Mouse (Mus musculus): ENCODE results near the gene Dtx3. TPM values are rescaled to one million over a fixed set of nuclear protein-coding genes. Genes with fewer than 3 reads are reported as not detected.

Gene Dtx3
- polyA plus RNA-seq, 1 experiment from 2014 or later: 112 TPM

DNA sequence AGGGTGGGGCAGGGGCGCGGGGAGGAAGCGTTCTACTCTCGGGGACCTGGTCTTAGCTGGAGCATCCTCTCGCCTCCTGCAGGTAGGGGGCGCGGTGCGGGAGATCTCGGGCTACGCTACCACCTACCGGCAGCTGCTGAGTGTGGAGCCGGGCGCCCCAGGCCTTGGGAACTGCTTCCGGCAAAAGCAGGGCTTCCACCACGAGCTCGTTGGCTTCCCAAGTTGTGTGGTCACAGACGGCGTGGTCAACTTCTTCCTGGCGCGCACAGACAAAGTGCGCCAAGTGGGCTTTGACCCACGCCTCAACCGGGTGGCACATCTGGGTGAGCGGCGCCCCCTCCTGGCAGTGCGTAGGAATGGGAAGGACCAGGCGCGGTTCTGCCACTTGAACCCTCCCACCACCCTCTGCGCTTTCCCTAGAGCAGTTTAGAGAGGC is 24.7 kb downstream of the Dtx3 start:
- Histone ChIP-seq H3K27me3 (replicated peaks; ENCODE audit: control insufficient read depth, insufficient read depth, low read length) (peaks cover 52% of the 10 kb centered on the region), H3K9ac (ENCODE audit: low read depth, low read length) (peak overlapping the region; percentile 50; the same call in 1 of the 2 replicates)
- WGBS: 0% methylated on average over 10 of the region's 29 CpGs

DNA sequence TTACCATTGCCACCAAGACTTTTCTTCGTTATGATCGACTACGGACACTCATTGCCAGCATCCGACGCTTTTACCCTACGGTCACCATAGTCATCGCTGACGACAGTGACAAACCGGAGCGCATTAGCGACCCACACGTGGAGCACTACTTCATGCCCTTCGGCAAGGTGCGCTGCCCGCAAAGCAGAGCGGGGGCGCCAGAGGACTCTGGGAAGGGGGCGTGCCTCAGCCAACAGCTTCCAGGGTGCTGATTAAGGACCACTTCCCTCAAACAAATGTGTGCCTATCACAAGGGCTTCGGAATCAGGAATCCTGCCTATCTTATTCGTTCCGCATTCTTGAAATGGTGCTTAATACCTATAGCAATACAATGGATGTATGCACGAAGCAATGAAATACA is 25.5 kb downstream of the Dtx3 start:
- H3K4me1 ChIP-seq (ENCODE audit: control insufficient read depth, insufficient read depth, low read length): peaks cover 9% of the 10 kb centered on the region
- H3K9me3 ChIP-seq (ENCODE audit: control insufficient read depth, low read length): no peaks in the 10 kb centered on the region
- peak overlapping the region; percentile 50; the same call in 1 of the 2 replicates for H3K9ac ChIP-seq (ENCODE audit: low read depth, low read length)
- H3K27me3 ChIP-seq (replicated peaks; ENCODE audit: control insufficient read depth, insufficient read depth, low read length): peaks cover 60% of the 10 kb centered on the region
- 2% methylated on average over 22 of the region's 22 CpGs for WGBS
- peak; percentile 40 for DNase-seq (ENCODE audit: low spot score)
- no peak overlapping the region for H3K27ac ChIP-seq (replicated peaks; ENCODE audit: low read depth, low read length)
- H3K4me2 ChIP-seq (ENCODE audit: low read depth, low read length): peak overlapping the region; percentile 81
- no peak for ATAC-seq (ENCODE audit: low read depth)
- H3K36me3 ChIP-seq (ENCODE audit: control insufficient read depth, insufficient read depth, low read length): no peaks in the 10 kb centered on the region
- H3K4me3 ChIP-seq (ENCODE audit: low read depth, low read length): peak overlapping the region; percentile 45

More for the DNA sequence above, 24.7 kb downstream of the Dtx3 start:
- H3K4me3 ChIP-seq (ENCODE audit: low read depth, low read length): peak overlapping the region; percentile 45
- peak; percentile 77 for DNase-seq (ENCODE audit: low spot score)
- no peaks in the 10 kb centered on the region for H3K9me3 ChIP-seq (ENCODE audit: control insufficient read depth, low read length)
- no peaks in the 10 kb centered on the region for H3K36me3 ChIP-seq (ENCODE audit: control insufficient read depth, insufficient read depth, low read length)
- no peak overlapping the region for H3K27ac ChIP-seq (replicated peaks; ENCODE audit: low read depth, low read length)
- H3K4me2 ChIP-seq (ENCODE audit: low read depth, low read length): peak overlapping the region; percentile 81
- peaks cover 9% of the 10 kb centered on the region for H3K4me1 ChIP-seq (ENCODE audit: control insufficient read depth, insufficient read depth, low read length)
- peak; percentile 82 for ATAC-seq (ENCODE audit: low read depth)

DNA sequence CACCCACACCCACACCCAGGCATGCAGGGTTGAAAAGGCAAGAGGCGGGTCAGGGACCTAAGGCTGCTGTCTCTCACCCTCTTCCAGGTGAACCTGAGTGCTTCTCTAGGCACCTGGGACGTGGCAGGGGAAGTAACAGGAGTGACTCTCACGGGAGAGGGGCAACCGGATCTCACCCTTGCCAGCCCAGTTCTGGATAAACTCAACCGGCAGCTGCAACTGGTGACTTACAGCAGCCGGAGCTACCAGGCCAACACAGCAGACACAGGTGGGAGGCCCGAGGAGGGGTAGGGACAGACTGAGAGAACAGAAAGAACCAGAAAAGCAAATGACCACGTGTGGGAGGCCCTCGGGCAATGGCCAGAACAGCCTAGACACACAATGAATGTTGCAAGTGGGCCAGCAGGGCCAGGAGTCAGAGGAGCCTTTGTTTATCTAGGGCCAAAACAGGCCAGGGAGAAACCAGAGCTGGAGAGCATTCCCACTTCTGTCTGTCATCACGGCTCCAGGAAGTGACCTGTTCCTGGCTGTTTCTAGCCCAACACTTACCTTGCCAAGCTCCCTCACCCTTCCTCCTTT is 27.8 kb downstream of the Dtx3 start:
- ATAC-seq (ENCODE audit: low read depth) (no peak), DNase-seq (ENCODE audit: low spot score) (no peak)
- Histone ChIP-seq H3K9me3 (ENCODE audit: control insufficient read depth, low read length) (no peaks in the 10 kb centered on the region), H3K27me3 (replicated peaks; ENCODE audit: control insufficient read depth, insufficient read depth, low read length) (peaks cover 66% of the 10 kb centered on the region), H3K9ac (ENCODE audit: low read depth, low read length) (no peak overlapping the region), H3K4me3 (ENCODE audit: low read depth, low read length) (no peak overlapping the region), H3K4me2 (ENCODE audit: low read depth, low read length) (no peak overlapping the region), H3K4me1 (ENCODE audit: control insufficient read depth, insufficient read depth, low read length) (peaks cover 13% of the 10 kb centered on the region), H3K27ac (replicated peaks; ENCODE audit: low read depth, low read length) (no peak overlapping the region), H3K36me3 (ENCODE audit: control insufficient read depth, insufficient read depth, low read length) (no peaks in the 10 kb centered on the region)
- 32% methylated on average over 10 of the region's 10 CpGs for WGBS

DNA sequence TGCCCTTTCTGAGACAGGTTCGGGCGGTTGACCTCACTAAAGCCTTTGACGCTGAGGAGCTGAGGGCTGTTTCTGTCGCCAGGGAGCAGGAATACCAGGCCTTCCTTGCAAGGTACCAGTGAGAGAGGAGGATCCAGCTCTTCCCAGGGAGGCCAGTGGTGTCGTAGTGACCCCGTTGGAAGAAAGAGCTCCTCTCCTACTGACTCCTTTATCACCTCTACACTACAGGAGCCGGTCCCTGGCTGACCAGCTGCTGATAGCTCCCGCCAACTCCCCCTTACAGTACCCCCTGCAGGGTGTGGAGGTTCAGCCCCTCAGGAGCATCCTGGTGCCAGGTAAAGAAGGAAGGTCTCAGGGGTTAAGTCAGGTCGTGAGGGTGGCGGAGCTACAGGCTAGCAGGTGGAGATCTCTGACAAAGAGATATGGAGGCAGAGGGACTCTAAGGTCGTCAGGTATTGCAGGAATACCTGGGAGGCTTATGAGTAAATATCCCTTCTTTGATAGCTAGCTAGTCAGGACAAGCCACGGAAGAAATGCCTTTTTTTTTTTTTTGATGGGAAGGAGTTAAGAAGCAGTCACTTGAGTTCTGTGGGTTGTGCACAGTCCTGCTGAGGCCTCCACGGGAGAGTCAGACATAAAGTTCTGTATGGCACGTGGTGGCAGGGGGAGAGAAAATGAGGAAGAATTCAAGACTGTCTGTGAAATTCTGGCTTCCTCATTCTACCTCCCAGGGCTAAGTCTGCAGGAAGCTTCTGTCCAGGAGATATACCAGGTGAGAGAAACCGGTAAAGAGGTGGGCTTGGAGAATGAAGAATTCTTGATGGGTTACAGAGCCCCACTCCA is 28.5 kb downstream of the Dtx3 start:
- WGBS: 23% methylated on average over 15 of the region's 15 CpGs
- Histone ChIP-seq H3K4me1 (ENCODE audit: control insufficient read depth, insufficient read depth, low read length) (peaks cover 13% of the 10 kb centered on the region), H3K27me3 (replicated peaks; ENCODE audit: control insufficient read depth, insufficient read depth, low read length) (peaks cover 66% of the 10 kb centered on the region), H3K9me3 (ENCODE audit: control insufficient read depth, low read length) (no peaks in the 10 kb centered on the region), H3K36me3 (ENCODE audit: control insufficient read depth, insufficient read depth, low read length) (no peaks in the 10 kb centered on the region), H3K4me2 (ENCODE audit: low read depth, low read length) (peak overlapping the region; percentile 100), H3K4me3 (ENCODE audit: low read depth, low read length) (peak overlapping the region; percentile 66), H3K9ac (ENCODE audit: low read depth, low read length) (peak overlapping the region; percentile 79; the same call in 1 of the 2 replicates), H3K27ac (replicated peaks; ENCODE audit: low read depth, low read length) (no peak overlapping the region)
- no peak for DNase-seq (ENCODE audit: low spot score)
- no peak for ATAC-seq (ENCODE audit: low read depth)

DNA sequence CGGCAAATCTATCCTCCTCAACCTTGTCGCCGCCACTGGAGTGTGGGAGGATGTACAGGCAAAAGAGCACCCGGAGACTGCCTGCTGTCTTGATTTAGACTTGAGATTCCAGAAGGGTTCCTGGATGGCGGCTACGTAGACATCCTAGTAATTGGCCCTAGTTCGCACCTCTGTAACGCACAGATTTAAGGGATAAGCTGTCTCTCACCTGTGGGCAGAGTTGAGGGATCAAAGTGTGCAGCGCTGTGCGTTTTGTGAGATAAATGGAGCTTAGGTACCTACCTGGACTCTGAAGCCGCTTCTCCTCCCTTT is 29.2 kb downstream of the Dtx3 start:
- Histone ChIP-seq H3K9ac (ENCODE audit: low read depth, low read length) (peak overlapping the region; percentile 79), H3K9me3 (ENCODE audit: control insufficient read depth, low read length) (no peaks in the 10 kb centered on the region), H3K4me2 (ENCODE audit: low read depth, low read length) (peak overlapping the region; percentile 100), H3K4me1 (ENCODE audit: control insufficient read depth, insufficient read depth, low read length) (peaks cover 13% of the 10 kb centered on the region), H3K36me3 (ENCODE audit: control insufficient read depth, insufficient read depth, low read length) (no peaks in the 10 kb centered on the region), H3K27ac (replicated peaks; ENCODE audit: low read depth, low read length) (no peak overlapping the region), H3K27me3 (replicated peaks; ENCODE audit: control insufficient read depth, insufficient read depth, low read length) (peaks cover 64% of the 10 kb centered on the region), H3K4me3 (ENCODE audit: low read depth, low read length) (peak overlapping the region; percentile 66)
- 4% methylated on average over 11 of the region's 11 CpGs for WGBS
- DNase-seq (ENCODE audit: low spot score) (no peak), ATAC-seq (ENCODE audit: low read depth) (no peak)

DNA sequence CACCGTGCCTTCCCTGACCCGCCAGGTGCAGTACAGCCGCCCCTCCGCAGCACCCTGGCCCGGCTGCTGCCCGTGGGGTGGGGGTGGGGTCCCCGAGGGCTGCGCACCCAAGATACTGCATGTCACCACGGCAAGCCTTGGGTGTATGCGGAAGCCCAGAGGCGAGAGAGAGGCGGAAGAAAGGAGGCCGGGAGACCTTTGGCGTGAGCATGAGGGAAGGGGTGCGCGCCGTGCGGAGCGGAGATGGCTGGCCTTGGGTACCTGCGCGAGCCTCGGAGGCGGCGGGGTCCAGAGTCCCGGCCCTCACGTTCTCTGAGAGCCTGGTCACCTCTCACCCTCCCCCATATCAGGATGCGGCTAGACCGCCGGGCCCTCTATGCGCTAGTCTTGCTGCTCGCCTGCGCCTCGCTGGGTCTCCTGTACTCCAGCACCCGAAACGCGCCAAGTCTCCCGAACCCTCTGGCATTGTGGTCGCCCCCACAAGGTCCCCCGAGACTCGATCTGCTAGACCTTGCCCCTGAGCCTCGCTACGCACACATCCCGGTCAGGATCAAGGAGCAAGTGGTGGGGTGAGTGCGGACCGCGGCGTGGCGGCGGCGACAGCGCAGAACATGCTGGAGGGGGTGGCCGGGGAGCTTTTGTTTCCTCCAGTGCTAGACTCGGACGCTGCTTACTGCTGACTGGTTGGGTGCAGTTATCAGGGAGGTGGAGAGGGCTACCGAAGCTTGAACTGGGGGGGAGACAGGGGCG is 29.7 kb downstream of the Dtx3 start:
- ATAC-seq (ENCODE audit: low read depth) (peak; percentile 28), DNase-seq (ENCODE audit: low spot score) (peak; percentile 27)
- peaks cover 60% of the 10 kb centered on the region for H3K27me3 ChIP-seq (replicated peaks; ENCODE audit: control insufficient read depth, insufficient read depth, low read length)
- H3K4me3 ChIP-seq (ENCODE audit: low read depth, low read length): peak overlapping the region; percentile 66
- H3K36me3 ChIP-seq (ENCODE audit: control insufficient read depth, insufficient read depth, low read length): no peaks in the 10 kb centered on the region
- no peaks in the 10 kb centered on the region for H3K9me3 ChIP-seq (ENCODE audit: control insufficient read depth, low read length)
- under 1% methylated on average over 29 of the region's 56 CpGs for WGBS
- H3K4me1 ChIP-seq (ENCODE audit: control insufficient read depth, insufficient read depth, low read length): peaks cover 13% of the 10 kb centered on the region
- H3K4me2 ChIP-seq (ENCODE audit: low read depth, low read length): peak overlapping the region; percentile 100
- H3K9ac ChIP-seq (ENCODE audit: low read depth, low read length): peak overlapping the region; percentile 79
- H3K27ac ChIP-seq (replicated peaks; ENCODE audit: low read depth, low read length): no peak overlapping the region

DNA sequence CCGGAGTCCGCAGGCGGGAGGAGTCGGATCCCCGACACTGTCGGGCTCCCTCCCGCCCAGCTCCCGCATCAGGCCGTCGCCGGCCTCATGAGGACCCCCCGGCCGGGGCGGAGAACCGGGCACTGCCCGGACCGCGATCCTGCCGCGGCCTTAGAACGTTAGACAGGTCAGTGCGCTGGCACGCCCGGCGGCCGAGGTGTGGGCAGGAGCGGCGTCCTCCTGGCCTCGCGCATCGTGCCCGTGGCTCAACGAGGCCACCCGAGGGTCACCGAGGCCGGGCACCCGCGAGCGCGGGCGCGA is 30.2 kb downstream of the Dtx3 start:
- Histone ChIP-seq H3K4me3 (ENCODE audit: low read depth, low read length) (peak overlapping the region; percentile 66), H3K9ac (ENCODE audit: low read depth, low read length) (peak overlapping the region; percentile 79), H3K36me3 (ENCODE audit: control insufficient read depth, insufficient read depth, low read length) (no peaks in the 10 kb centered on the region), H3K27ac (replicated peaks; ENCODE audit: low read depth, low read length) (no peak overlapping the region), H3K4me1 (ENCODE audit: control insufficient read depth, insufficient read depth, low read length) (peaks cover 11% of the 10 kb centered on the region), H3K9me3 (ENCODE audit: control insufficient read depth, low read length) (no peaks in the 10 kb centered on the region), H3K27me3 (replicated peaks; ENCODE audit: control insufficient read depth, insufficient read depth, low read length) (peaks cover 54% of the 10 kb centered on the region), H3K4me2 (ENCODE audit: low read depth, low read length) (peak overlapping the region; percentile 100)
- DNase-seq (ENCODE audit: low spot score) (no peak), ATAC-seq (ENCODE audit: low read depth) (peak; percentile 22)
- WGBS: 3% methylated on average over 7 of the region's 42 CpGs

DNA sequence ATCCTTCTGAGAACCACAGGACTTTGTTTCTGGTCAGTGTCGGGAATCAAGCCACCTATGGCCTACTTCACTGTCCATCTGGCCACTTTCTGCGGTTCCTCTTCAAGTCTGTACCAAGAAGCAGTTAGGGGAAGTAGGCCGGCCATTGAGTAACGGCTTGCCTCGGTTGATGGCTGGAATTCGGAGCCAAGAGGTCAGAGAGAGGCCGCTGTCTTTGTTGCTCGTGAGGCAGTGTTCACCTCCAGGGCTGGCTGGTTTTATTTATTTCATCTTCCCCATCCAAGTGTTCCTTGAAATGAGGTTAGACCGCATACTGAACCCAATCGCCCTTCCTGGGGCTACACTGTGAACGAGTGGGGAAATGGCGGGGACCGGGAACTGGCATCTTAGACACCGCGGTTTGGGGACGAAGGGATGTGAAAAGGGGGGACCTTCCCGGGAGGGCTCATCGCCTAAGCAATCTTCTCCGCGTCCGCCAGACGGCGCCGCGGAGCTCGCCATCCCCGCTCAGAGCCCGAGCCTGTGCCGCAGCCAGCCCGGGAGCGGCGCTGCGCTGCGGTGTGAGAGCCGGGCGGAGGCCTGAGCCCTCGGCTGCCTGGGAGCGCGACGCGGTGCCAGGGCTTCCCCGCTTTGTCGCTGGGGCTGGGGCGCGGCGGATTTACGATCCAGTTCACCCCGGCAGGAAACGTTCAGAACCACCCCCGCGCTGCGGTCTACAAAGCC is 30.7 kb downstream of the Dtx3 start, which contains the start of gene B4galnt1:
B4galnt1 (plus strand) TSS at position 595 of the 723 bp plus-strand sequence.
- peaks cover 5% of the 10 kb centered on the region for H3K4me1 ChIP-seq (ENCODE audit: control insufficient read depth, insufficient read depth, low read length)
- peak within 1 kb of the TSS; percentile 66 for H3K4me3 ChIP-seq (ENCODE audit: low read depth, low read length)
- peak within 1 kb of the TSS; percentile 100 for H3K4me2 ChIP-seq (ENCODE audit: low read depth, low read length)
- 3% methylated on average over 38 of the region's 52 CpGs for WGBS
- ATAC-seq (ENCODE audit: low read depth) (peak; percentile 92), DNase-seq (ENCODE audit: low spot score) (peak; percentile 87)
- peak within 1 kb of the TSS; percentile 79 for H3K9ac ChIP-seq (ENCODE audit: low read depth, low read length)
- H3K27me3 ChIP-seq (replicated peaks; ENCODE audit: control insufficient read depth, insufficient read depth, low read length): peaks cover 49% of the 10 kb centered on the region
- no peaks in the 10 kb centered on the region for H3K9me3 ChIP-seq (ENCODE audit: control insufficient read depth, low read length)
- no peak within 1 kb of the TSS for H3K27ac ChIP-seq (replicated peaks; ENCODE audit: low read depth, low read length)
- no peaks in the 10 kb centered on the region for H3K36me3 ChIP-seq (ENCODE audit: control insufficient read depth, insufficient read depth, low read length)

All from embryonic facial prominence, embryonic 14.5 days (tissue).